ENCODE assay signal across 14 mouse cellular contexts in the genomic region with DNA sequence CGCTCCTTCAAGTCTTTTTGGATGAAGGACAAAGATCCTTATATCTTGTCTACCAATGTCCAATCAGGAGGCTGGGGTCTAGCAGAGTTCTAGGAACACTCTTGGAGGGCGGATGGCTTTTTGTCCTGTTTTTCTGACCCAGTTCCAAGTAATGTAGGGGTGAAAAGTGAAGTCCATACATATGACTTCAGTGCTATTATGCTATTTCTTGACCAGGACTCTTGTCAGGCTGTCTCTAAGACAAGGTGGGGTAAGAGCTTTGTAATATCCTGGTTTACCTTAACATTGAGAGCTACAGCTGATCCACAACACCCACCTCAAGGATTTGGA. TPM values are rescaled to one million over a fixed set of nuclear protein-coding genes. Genes with fewer than 3 reads are reported as not detected.
DNase-seq lines count a peak whose midpoint lies in the region; ATAC-seq and TF ChIP-seq lines count a peak whose summit lies in the region.
"Had no signal": no experiment of that assay in that cellular context is flagged by ENCODE, and none has a peak within 500 bp of the region (broad histone marks: within the 10 kb centered on the region; RNA-seq: fewer than 3 reads in every experiment).

No protein-coding gene starts in this region.

- no peak overlapping the region for H3K4me2 ChIP-seq in kidney, embryonic 14.5 days (replicated peaks; ENCODE audit: low read depth, low read length)
- H3K4me2 ChIP-seq in forebrain, postnatal 0 days (ENCODE audit: low read depth), result no peak overlapping the region
- H3K4me2 ChIP-seq in liver, postnatal 0 days (ENCODE audit: low read depth, low read length), result no peak overlapping the region
- H3K4me2 ChIP-seq: heart, embryonic 13.5 days had no signal

- no peak for TF ChIP-seq EP300 in liver, postnatal 0 days (IDR thresholded peaks at IDR 0.05; ENCODE audit: low read depth)

- 93% methylated on average over 2 of the region's 2 CpGs for WGBS in kidney, embryonic 14.5 days
- WGBS in forebrain, postnatal 0 days, result 97% methylated on average over 2 of the region's 2 CpGs
- WGBS in liver, postnatal 0 days (ENCODE audit: insufficient replicate concordance), result 99% methylated on average over 2 of the region's 2 CpGs

- DNase-seq in kidney, adult 8-10 months, result no peak
- no peak for DNase-seq in ES-E14 (ENCODE audit: low read depth, low spot score)
- no peak for DNase-seq in forebrain, postnatal 0 days
- no peak for DNase-seq in liver, postnatal 0 days
- DNase-seq in adrenal gland, adult 8-10 months, result no peak
- no peak for DNase-seq in natural killer cell, adult 2 months (ENCODE audit: low spot score in 2 of 2)
- no peak for DNase-seq in ovary, postnatal 10 days (ENCODE audit: low spot score)
- DNase-seq: cerebellum, adult 2 months; gastrocnemius, adult 2 months; left cerebral cortex, postnatal 4 days had no signal

- H3K4me3 ChIP-seq in kidney, embryonic 14.5 days (ENCODE audit: low read length), result no peak overlapping the region
- H3K4me3 ChIP-seq in ES-E14 (ENCODE audit: insufficient read depth in 1 of 2, low read depth in 1 of 2, low read length in 2 of 2, poor library complexity in 1 of 2, severe bottlenecking in 1 of 2), result no peak overlapping the region
- no peak overlapping the region for H3K4me3 ChIP-seq in forebrain, postnatal 0 days (ENCODE audit: low read depth, low read length)
- no peak overlapping the region for H3K4me3 ChIP-seq in liver, postnatal 0 days (ENCODE audit: low read depth, low read length)
- H3K4me3 ChIP-seq: gastrocnemius, adult 2 months; heart, embryonic 13.5 days had no signal

- no peaks in the 10 kb centered on the region for H3K4me1 ChIP-seq in kidney, embryonic 14.5 days (ENCODE audit: control insufficient read depth, insufficient read depth, low read length)
- no peaks in the 10 kb centered on the region for H3K4me1 ChIP-seq in ES-E14 (ENCODE audit: control insufficient read depth in 2 of 2, insufficient read depth in 2 of 2, low read length in 2 of 2, poor library complexity in 1 of 2)
- H3K4me1 ChIP-seq in forebrain, postnatal 0 days (ENCODE audit: insufficient read depth), result no peaks in the 10 kb centered on the region
- H3K4me1 ChIP-seq in liver, postnatal 0 days (ENCODE audit: insufficient read depth), result no peaks in the 10 kb centered on the region

- H3K36me3 ChIP-seq in kidney, embryonic 14.5 days (ENCODE audit: control insufficient read depth, insufficient read depth, low read length), result peaks cover 71% of the 10 kb centered on the region
- peaks cover 39% of the 10 kb centered on the region for H3K36me3 ChIP-seq in ES-E14 (ENCODE audit: control insufficient read depth, insufficient read depth, low read length, poor library complexity, severe bottlenecking)
- peaks cover 68% of the 10 kb centered on the region for H3K36me3 ChIP-seq in forebrain, postnatal 0 days (ENCODE audit: insufficient read depth)
- H3K36me3 ChIP-seq in liver, postnatal 0 days (replicated peaks; ENCODE audit: insufficient read depth, low read length), result peaks cover 71% of the 10 kb centered on the region

- no peak overlapping the region for H3K9ac ChIP-seq in kidney, embryonic 14.5 days (ENCODE audit: low read depth, low read length)
- H3K9ac ChIP-seq in ES-E14 (ENCODE audit: insufficient read depth, low read depth, low read length, poor library complexity, severe bottlenecking), result no peak overlapping the region
- no peak overlapping the region for H3K9ac ChIP-seq in forebrain, postnatal 0 days
- H3K9ac ChIP-seq in liver, postnatal 0 days (replicated peaks), result no peak overlapping the region
- H3K9ac ChIP-seq: heart, embryonic 13.5 days had no signal

- no peak for TF ChIP-seq CTCF in forebrain, postnatal 0 days (IDR thresholded peaks at IDR 0.05; ENCODE audit: low read depth)
- TF ChIP-seq CTCF in liver, postnatal 0 days (IDR thresholded peaks at IDR 0.05; ENCODE audit: low read depth), result no peak

- H3K27ac ChIP-seq in kidney, embryonic 14.5 days (ENCODE audit: low read depth, low read length), result no peak overlapping the region
- no peak overlapping the region for H3K27ac ChIP-seq in ES-E14 (ENCODE audit: insufficient read depth, low read depth, low read length, poor library complexity, severe bottlenecking)
- no peak overlapping the region for H3K27ac ChIP-seq in forebrain, postnatal 0 days (ENCODE audit: low read depth, low read length)
- H3K27ac ChIP-seq in liver, postnatal 0 days (ENCODE audit: low read depth), result no peak overlapping the region
- H3K27ac ChIP-seq: gastrocnemius, adult 2 months; heart, embryonic 13.5 days; macrophage had no signal

- peaks cover 8% of the 10 kb centered on the region; the same call in 1 of the 2 replicates for H3K9me3 ChIP-seq in kidney, embryonic 14.5 days (ENCODE audit: control insufficient read depth, low read length)
- no peaks in the 10 kb centered on the region for H3K9me3 ChIP-seq in ES-E14 (ENCODE audit: control insufficient read depth, insufficient read depth, low read depth, low read length)
- H3K9me3 ChIP-seq in forebrain, postnatal 0 days (ENCODE audit: low read length), result 0 out of 2 replicates have a peak, but pooled peaks cover 4% of the 10 kb centered on the region
- H3K9me3 ChIP-seq in liver, postnatal 0 days (ENCODE audit: low read length), result peaks cover 11% of the 10 kb centered on the region

- ATAC-seq in kidney, embryonic 14.5 days (ENCODE audit: low FRiP score, low TSS enrichment), result peak; percentile 22; the same call in 1 of the 2 replicates
- ATAC-seq in forebrain, postnatal 0 days, result peak; percentile 40
- ATAC-seq in liver, postnatal 0 days, result peak; percentile 32
- ATAC-seq: inflammation-experienced regulatory T-cells, adult 6 months had no signal

- in situ Hi-C loops in ES-E14 (cut with MboI; ENCODE audit: low sequenced_read_pairs in 2 of 2, unreplicated experiment in 2 of 2), result no loop called here

- no peaks in the 10 kb centered on the region for H3K27me3 ChIP-seq in kidney, embryonic 14.5 days (ENCODE audit: control insufficient read depth, insufficient read depth, low read length)
- H3K27me3 ChIP-seq in forebrain, postnatal 0 days (ENCODE audit: insufficient read depth, low read length), result no peaks in the 10 kb centered on the region
- no peaks in the 10 kb centered on the region for H3K27me3 ChIP-seq in liver, postnatal 0 days (ENCODE audit: insufficient read depth, low read length)
- H3K27me3 ChIP-seq: heart, embryonic 13.5 days had no signal

TF ChIP-seq in ES-E14, 5 proteins besides CTCF, POLR2A, EP300 and RAD21:
- TF ChIP-seq CHD2 (IDR thresholded peaks at IDR 0.05; ENCODE audit: low read depth, low read length) (peak; percentile 4; the same call in 1 of the 2 replicates), ZC3H11A (IDR thresholded peaks at IDR 0.05; ENCODE audit: borderline replicate concordance, low read depth, low read length) (no peak)

RNA-seq across cellular contexts. Expression of a gene that starts 12.7 kb away (rescaled TPM):
- 596 and 1,074 TPM in 2 replicates for polyA plus RNA-seq in kidney, embryonic 14.5 days (2014; fragmentation: Nextera tagmentation; extraction: Ambion mirVana)
- 494 and 627 TPM in 2 replicates for total RNA-seq in ES-E14 (2012; rRNA removed)
- total RNA-seq in forebrain, postnatal 0 days (2014; rRNA removed), result 576 and 580 TPM in 2 replicates
- polyA plus RNA-seq in forebrain, postnatal 0 days (2015; fragmentation: Nextera tagmentation; extraction: Ambion mirVana), result 912 and 916 TPM in 2 replicates
- polyA plus RNA-seq in liver, postnatal 0 days (2015; fragmentation: Nextera tagmentation; extraction: Ambion mirVana), result 182 and 200 TPM in 2 replicates
- total RNA-seq in adrenal gland, adult 8-10 months (2022), result 100 to 1,000 TPM; 727 to 811 (median 783) TPM

RNA-seq across cellular contexts. Expression of a gene that starts 41.4 kb away (rescaled TPM):
- polyA plus RNA-seq in kidney, embryonic 14.5 days (2014; fragmentation: Nextera tagmentation; extraction: Ambion mirVana), result 37.9 and 75.7 TPM in 2 replicates
- 54.9 and 71.9 TPM in 2 replicates for total RNA-seq in ES-E14 (2012; rRNA removed)
- 60.3 and 61.7 TPM in 2 replicates for total RNA-seq in forebrain, postnatal 0 days (2014; rRNA removed)
- 45.1 and 59.8 TPM in 2 replicates for polyA plus RNA-seq in forebrain, postnatal 0 days (2015; fragmentation: Nextera tagmentation; extraction: Ambion mirVana)
- 15.2 and 16.8 TPM in 2 replicates for polyA plus RNA-seq in liver, postnatal 0 days (2015; fragmentation: Nextera tagmentation; extraction: Ambion mirVana)
- 10 to 100 TPM; 37.4 to 52.6 (median 44.0) TPM for total RNA-seq in adrenal gland, adult 8-10 months (2022)
